Mouse (Mus musculus): ENCODE results near the gene Rdh11. TPM values are rescaled to one million over a fixed set of nuclear protein-coding genes. Genes with fewer than 3 reads are reported as not detected.

The Rdh11 gene
- 45.8 and 51.7 TPM in 2 replicates for polyA plus RNA-seq (2012; rRNA removed)

DNA sequence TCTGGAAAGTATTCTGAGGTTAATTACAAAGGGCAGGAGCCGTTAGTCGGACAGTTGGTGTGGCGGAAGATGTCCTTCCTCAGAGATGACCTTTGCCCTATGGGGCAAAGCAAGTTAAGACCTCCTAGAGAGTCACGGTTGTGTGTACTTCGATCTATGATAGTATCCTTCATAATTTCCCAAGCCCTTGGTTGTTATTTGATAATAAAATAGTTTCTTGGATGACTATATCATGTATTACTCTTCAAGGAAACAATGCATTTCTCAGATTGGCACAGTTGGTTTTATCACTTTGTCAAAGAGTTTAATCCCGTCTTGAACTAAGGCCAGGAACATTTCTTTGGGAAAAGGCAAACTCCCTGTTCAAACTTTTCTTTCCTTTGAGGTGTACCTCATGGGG lies at the start of gene Rdh11:
Gene Rdh11 (minus strand): TSS at position 101 of the 400 bp plus-strand sequence.

DNA sequence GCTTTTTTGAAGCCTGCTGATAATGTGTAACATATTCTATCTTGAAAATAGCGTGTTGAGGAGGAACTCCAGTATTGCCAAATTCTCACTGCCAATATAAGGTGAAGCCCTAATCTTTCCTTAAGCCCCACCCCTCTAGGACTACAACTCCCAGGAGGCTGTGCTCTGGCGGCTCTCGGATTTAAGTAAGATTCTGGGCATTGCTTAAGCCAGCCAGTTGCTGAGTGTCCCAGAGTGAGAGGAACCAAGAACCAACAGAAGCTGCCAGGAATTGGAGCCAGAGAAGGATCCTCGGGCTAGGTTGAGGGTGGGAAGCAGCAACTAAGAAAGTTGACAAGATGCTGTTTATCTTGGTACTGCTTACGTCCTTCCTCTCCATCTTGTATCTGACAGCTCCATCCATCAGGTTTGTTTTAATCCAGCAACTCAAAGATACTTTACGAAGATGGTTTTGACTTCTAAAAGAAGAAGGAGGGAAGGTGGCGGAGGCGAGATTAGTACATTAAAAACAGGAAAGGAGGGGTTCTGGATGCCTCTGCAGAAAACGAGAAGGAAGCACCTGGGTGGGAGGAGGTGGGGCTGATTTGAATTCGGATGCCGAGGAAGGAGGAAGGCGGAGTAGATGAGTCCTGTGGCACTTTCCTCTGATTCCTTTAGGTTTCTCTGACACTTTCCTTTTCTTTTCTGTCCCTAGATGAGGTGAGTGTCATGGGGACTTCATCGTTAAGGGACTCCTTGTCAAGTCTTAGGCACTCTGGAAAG lies 16.8 kb upstream of the Rdh11 start, which contains the start of gene Rdh12:
Gene Rdh12 (plus strand): TSS at position 212 of the 762 bp plus-strand sequence.

DNA sequence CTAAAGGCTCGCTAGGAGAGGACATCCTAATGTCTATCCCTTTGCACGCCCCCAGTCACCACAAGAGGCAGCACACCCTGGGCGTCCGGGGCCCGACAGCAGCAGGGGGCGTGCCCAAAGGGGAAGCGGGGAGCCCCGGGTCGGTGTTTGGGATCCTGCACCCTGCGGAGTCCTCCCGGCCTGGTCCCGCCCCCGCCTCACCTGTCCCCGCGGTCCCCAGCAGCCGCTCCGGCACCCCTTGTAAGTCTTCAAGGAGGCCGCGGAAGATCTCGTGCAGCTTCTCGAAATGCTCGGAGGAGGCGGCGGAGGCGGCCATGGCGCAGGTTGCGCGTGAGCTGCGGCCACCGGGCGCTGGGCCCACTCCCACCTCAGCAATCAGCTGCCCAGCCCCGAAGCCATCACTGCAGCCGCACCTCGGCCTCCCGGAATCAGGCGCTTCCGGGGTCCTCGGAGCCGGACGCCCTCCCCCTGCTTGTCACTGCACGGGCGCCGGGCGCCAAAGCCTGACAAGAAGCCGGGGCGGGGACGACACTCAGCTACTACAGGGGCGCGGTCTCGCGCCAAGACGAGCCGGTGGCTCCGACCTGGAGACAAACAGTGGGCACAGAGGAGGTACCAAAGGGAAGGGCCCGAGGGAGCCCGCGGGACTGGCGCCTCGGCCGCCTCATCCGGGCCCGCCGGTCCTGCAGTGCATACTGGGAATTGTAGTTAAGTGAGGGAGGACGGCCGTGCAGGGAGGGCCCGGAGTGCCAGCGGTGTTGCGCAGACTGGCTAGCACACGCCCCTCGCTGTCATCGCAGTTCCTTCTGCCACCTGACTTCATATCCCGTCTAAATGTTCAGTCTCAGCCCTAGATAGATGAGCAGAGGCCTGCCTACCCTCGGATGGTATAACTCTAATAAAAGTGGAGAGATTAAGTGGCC lies 19.8 kb downstream of the Rdh11 start, which contains the start of gene Vti1b:
Gene Vti1b (minus strand): TSS at position 649 of the 923 bp plus-strand sequence.

DNA sequence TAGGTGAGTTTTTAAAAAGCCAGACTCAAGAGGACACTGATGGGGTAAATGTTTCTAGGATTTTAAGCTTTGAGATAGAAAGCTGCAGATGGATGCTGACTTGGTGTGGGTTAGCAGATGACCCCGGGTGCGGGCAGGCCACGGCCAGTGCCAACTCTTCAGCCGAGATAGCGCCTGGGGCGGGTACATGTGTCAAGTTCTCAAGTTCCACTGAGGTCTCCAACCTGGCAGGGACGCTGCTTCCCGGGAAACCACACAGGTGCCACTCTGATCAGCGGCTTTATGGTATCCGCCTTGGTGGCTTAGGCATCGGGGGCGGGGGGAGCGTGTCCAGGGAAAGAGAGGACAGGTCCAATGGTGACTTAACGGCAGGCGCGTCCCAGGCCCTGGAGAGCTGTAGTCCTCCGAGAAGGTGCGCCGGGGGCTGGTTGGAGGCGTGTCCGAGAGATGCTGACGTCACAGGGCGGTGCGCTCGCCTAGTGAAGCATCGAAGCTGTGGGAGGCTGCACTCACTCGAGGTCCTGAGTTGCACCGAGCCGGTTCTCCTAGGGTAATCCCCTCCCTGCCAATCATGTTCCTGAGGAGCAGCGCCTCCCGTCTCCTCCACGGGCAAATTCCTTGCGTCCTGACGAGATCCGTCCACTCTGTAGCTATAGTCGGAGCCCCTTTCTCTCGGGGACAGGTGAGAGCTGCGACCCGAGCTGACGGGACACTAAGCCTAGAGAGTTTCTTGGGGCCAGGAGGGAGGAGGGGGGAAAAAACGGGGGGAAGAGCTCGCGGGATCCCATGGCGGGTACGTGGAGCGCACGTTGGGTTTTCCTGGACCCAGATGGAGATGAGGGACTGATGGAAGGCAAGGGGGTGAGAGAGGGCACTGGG lies 61.6 kb downstream of the Rdh11 start, which contains the start of gene Arg2:
Gene Arg2 (plus strand): TSS at position 479 of the 879 bp plus-strand sequence.

Other genes starting within 250 kb of the Rdh11 start
- gene Tmem229b, start 184.7 kb downstream of the Rdh11 start, polyA plus RNA-seq (2012; rRNA removed), result 3.5 and 3.6 TPM in 2 replicates
- 0.54 and 0.56 TPM in 2 replicates for gene Plekhh1, start 163.1 kb downstream of the Rdh11 start, polyA plus RNA-seq (2012; rRNA removed)
- gene Pigh, start 102.6 kb downstream of the Rdh11 start, polyA plus RNA-seq (2012; rRNA removed), result 4.2 and 4.7 TPM in 2 replicates
- 0.71 TPM in 2 replicates for gene Arg2, start 61.5 kb downstream of the Rdh11 start, polyA plus RNA-seq (2012; rRNA removed)
- 16.5 TPM in 2 replicates for gene Vti1b, start 19.6 kb downstream of the Rdh11 start, polyA plus RNA-seq (2012; rRNA removed)
- gene Rdh12, start 16.6 kb upstream of the Rdh11 start, polyA plus RNA-seq (2012; rRNA removed), result 2.3 and 3.1 TPM in 2 replicates
- 15.7 and 17.2 TPM in 2 replicates for gene Zfyve26, start 104.0 kb upstream of the Rdh11 start, polyA plus RNA-seq (2012; rRNA removed)
- gene Rad51b, start 105.0 kb upstream of the Rdh11 start, polyA plus RNA-seq (2012; rRNA removed), result 1.7 and 1.8 TPM in 2 replicates